Mouse (Mus musculus) brain, embryonic 14.5 days (tissue): Measurements from ENCODE around the gene Atf6b.

Experiments used
- CTCF ChIP-seq: fragments of 200-500 bp; IDR thresholded peaks from 2 replicates; pipeline ENCODE4 v1.5.1; 2012; ENCODE audit warnings: inconsistent platforms, mild to moderate bottlenecking, moderate library complexity, borderline replicate concordance; ENCODE audit not compliant: insufficient read depth, insufficient read length; ENCODE audit errors: extremely low read depth
- POLR2A ChIP-seq: fragments of 200-500 bp; IDR thresholded peaks from 2 replicates; pipeline ENCODE4 v1.6.1; 2012; ENCODE audit warnings: mild to moderate bottlenecking, inconsistent platforms, borderline replicate concordance; ENCODE audit not compliant: poor library complexity, insufficient read depth, insufficient read length, severe bottlenecking; ENCODE audit errors: extremely low read depth

GRCm38 (mm10) chr17:34672246-34672792 is 25.4 kb downstream of the Atf6b start:
- TF ChIP-seq POLR2A (no peak), CTCF (no peak)
